Mouse (Mus musculus): ENCODE data around the gene Rbms1. TPM values are rescaled to one million over a fixed set of nuclear protein-coding genes. Genes with fewer than 3 reads are reported as not detected.

The Rbms1 gene
- polyA plus RNA-seq, 1 experiment from 2014 or later: 69.7 TPM

- Histone ChIP-seq H3K36me3 (no peaks in the 10 kb centered on the region), H3K27me3 (ENCODE audit: insufficient read depth, poor library complexity, severe bottlenecking) (no peaks in the 10 kb centered on the region), H3K27ac (no peak overlapping the region), H3K4me1 (replicated peaks) (peaks cover 24% of the 10 kb centered on the region), H3K9me3 (no peaks in the 10 kb centered on the region), H3K4me3 (no peak overlapping the region)
- WGBS: 86% methylated on average over 8 of the region's 8 CpGs
- no peak for DNase-seq (ENCODE audit: low spot score)
These were observed 51.3 kb downstream of the Rbms1 start for GRCm38 (mm10) chr2:60911716-60912115.

GRCm38 (mm10) chr2:60910820-60911219, 52.2 kb downstream of the Rbms1 start:
- WGBS: 89% methylated on average over 6 of the region's 6 CpGs
- no peaks in the 10 kb centered on the region for H3K9me3 ChIP-seq
- H3K27ac ChIP-seq: 0 out of 2 replicates have a peak overlapping the region, but pooled peaks have one; percentile 35

GRCm38 (mm10) chr2:60908551-60908950, 54.4 kb downstream of the Rbms1 start:
- WGBS: 88% methylated on average over 4 of the region's 4 CpGs
- Histone ChIP-seq H3K27ac (no peak overlapping the region), H3K36me3 (no peaks in the 10 kb centered on the region), H3K9me3 (no peaks in the 10 kb centered on the region), H3K27me3 (ENCODE audit: insufficient read depth, poor library complexity, severe bottlenecking) (no peaks in the 10 kb centered on the region), H3K4me1 (replicated peaks) (peaks cover 20% of the 10 kb centered on the region), H3K4me3 (no peak overlapping the region)
- DNase-seq (ENCODE audit: low spot score): no peak

More at GRCm38 (mm10) chr2:60910820-60911219, 52.2 kb downstream of the Rbms1 start:
- Histone ChIP-seq H3K36me3 (no peaks in the 10 kb centered on the region), H3K4me3 (no peak overlapping the region), H3K4me1 (replicated peaks) (peaks cover 24% of the 10 kb centered on the region), H3K27me3 (ENCODE audit: insufficient read depth, poor library complexity, severe bottlenecking) (no peaks in the 10 kb centered on the region)
- no peak for DNase-seq (ENCODE audit: low spot score)

- Histone ChIP-seq H3K27ac (no peak overlapping the region), H3K36me3 (no peaks in the 10 kb centered on the region), H3K4me1 (replicated peaks) (peaks cover 16% of the 10 kb centered on the region), H3K27me3 (ENCODE audit: insufficient read depth, poor library complexity, severe bottlenecking) (no peaks in the 10 kb centered on the region), H3K4me3 (no peak overlapping the region), H3K9me3 (no peaks in the 10 kb centered on the region)
- no peak for DNase-seq (ENCODE audit: low spot score)
- WGBS: 93% methylated on average over 12 of the region's 12 CpGs
These were observed 54.9 kb downstream of the Rbms1 start for GRCm38 (mm10) chr2:60908116-60908515.

GRCm38 (mm10) chr2:60905283-60905682, 57.7 kb downstream of the Rbms1 start:
- 36% methylated on average over 3 of the region's 3 CpGs for WGBS
- H3K4me1 ChIP-seq (replicated peaks): no peaks in the 10 kb centered on the region
- no peaks in the 10 kb centered on the region for H3K9me3 ChIP-seq
- no peaks in the 10 kb centered on the region for H3K36me3 ChIP-seq
- H3K4me3 ChIP-seq: no peak overlapping the region
- DNase-seq (ENCODE audit: low spot score): no peak
- H3K27me3 ChIP-seq (ENCODE audit: insufficient read depth, poor library complexity, severe bottlenecking): no peaks in the 10 kb centered on the region
- H3K27ac ChIP-seq: no peak overlapping the region

- DNase-seq (ENCODE audit: low spot score): no peak
- 80% methylated on average over 5 of the region's 5 CpGs for WGBS
- H3K9me3 ChIP-seq: no peaks in the 10 kb centered on the region
These were observed 58.9 kb downstream of the Rbms1 start for GRCm38 (mm10) chr2:60904141-60904540.

GRCm38 (mm10) chr2:60903535-60903934, 59.5 kb downstream of the Rbms1 start:
- Histone ChIP-seq H3K4me3 (no peak overlapping the region), H3K4me1 (replicated peaks) (no peaks in the 10 kb centered on the region), H3K9me3 (no peaks in the 10 kb centered on the region), H3K27me3 (ENCODE audit: insufficient read depth, poor library complexity, severe bottlenecking) (no peaks in the 10 kb centered on the region), H3K36me3 (no peaks in the 10 kb centered on the region), H3K27ac (no peak overlapping the region)
- DNase-seq (ENCODE audit: low spot score): no peak
- WGBS: 79% methylated on average over 7 of the region's 7 CpGs

More at GRCm38 (mm10) chr2:60904141-60904540, 58.9 kb downstream of the Rbms1 start:
- Histone ChIP-seq H3K27ac (no peak overlapping the region), H3K4me3 (no peak overlapping the region), H3K27me3 (ENCODE audit: insufficient read depth, poor library complexity, severe bottlenecking) (no peaks in the 10 kb centered on the region), H3K36me3 (no peaks in the 10 kb centered on the region), H3K4me1 (replicated peaks) (no peaks in the 10 kb centered on the region)

- Histone ChIP-seq H3K9me3 (no peaks in the 10 kb centered on the region), H3K4me3 (no peak overlapping the region), H3K27me3 (ENCODE audit: insufficient read depth, poor library complexity, severe bottlenecking) (no peaks in the 10 kb centered on the region), H3K27ac (no peak overlapping the region), H3K4me1 (replicated peaks) (no peaks in the 10 kb centered on the region), H3K36me3 (no peaks in the 10 kb centered on the region)
- DNase-seq (ENCODE audit: low spot score): no peak
- 71% methylated on average over 6 of the region's 6 CpGs for WGBS
These were observed 60.4 kb downstream of the Rbms1 start for GRCm38 (mm10) chr2:60902446-60903137.

- 84% methylated on average over 15 of the region's 15 CpGs for WGBS
- Histone ChIP-seq H3K4me3 (no peak overlapping the region), H3K9me3 (no peaks in the 10 kb centered on the region), H3K27ac (0 out of 2 replicates have a peak overlapping the region, but pooled peaks have one; percentile 5), H3K27me3 (ENCODE audit: insufficient read depth, poor library complexity, severe bottlenecking) (no peaks in the 10 kb centered on the region), H3K4me1 (replicated peaks) (no peaks in the 10 kb centered on the region), H3K36me3 (no peaks in the 10 kb centered on the region)
- DNase-seq (ENCODE audit: low spot score): no peak
These were observed 61.5 kb downstream of the Rbms1 start for GRCm38 (mm10) chr2:60901511-60901951.

- no peaks in the 10 kb centered on the region for H3K36me3 ChIP-seq
- no peaks in the 10 kb centered on the region for H3K4me1 ChIP-seq (replicated peaks)
- H3K4me3 ChIP-seq: no peak overlapping the region
- H3K27ac ChIP-seq: no peak overlapping the region
- H3K9me3 ChIP-seq: no peaks in the 10 kb centered on the region
- no peak for DNase-seq (ENCODE audit: low spot score)
- WGBS: 90% methylated on average over 6 of the region's 6 CpGs
- no peaks in the 10 kb centered on the region for H3K27me3 ChIP-seq (ENCODE audit: insufficient read depth, poor library complexity, severe bottlenecking)
These were observed 62.0 kb downstream of the Rbms1 start for GRCm38 (mm10) chr2:60901013-60901412.

GRCm38 (mm10) chr2:60893042-60893441, 70.0 kb downstream of the Rbms1 start:
- Histone ChIP-seq H3K27me3 (ENCODE audit: insufficient read depth, poor library complexity, severe bottlenecking) (no peaks in the 10 kb centered on the region), H3K4me3 (no peak overlapping the region), H3K27ac (no peak overlapping the region), H3K4me1 (replicated peaks) (0 out of 2 replicates have a peak, but pooled peaks cover 5% of the 10 kb centered on the region), H3K9me3 (no peaks in the 10 kb centered on the region), H3K36me3 (no peaks in the 10 kb centered on the region)
- WGBS: 82% methylated on average over 1 of the region's 1 CpGs
- DNase-seq (ENCODE audit: low spot score): no peak

GRCm38 (mm10) chr2:60883931-60884330, 79.1 kb downstream of the Rbms1 start:
- DNase-seq (ENCODE audit: low spot score): peak; percentile 58
- Histone ChIP-seq H3K9me3 (no peaks in the 10 kb centered on the region), H3K27me3 (ENCODE audit: insufficient read depth, poor library complexity, severe bottlenecking) (peaks cover 10% of the 10 kb centered on the region; the same call in 1 of the 2 replicates), H3K36me3 (no peaks in the 10 kb centered on the region), H3K4me3 (no peak overlapping the region), H3K27ac (peak overlapping the region; percentile 77), H3K4me1 (replicated peaks) (peaks cover 50% of the 10 kb centered on the region)
- 18% methylated on average over 4 of the region's 4 CpGs for WGBS

GRCm38 (mm10) chr2:60883043-60883365, 80.0 kb downstream of the Rbms1 start:
- DNase-seq (ENCODE audit: low spot score): no peak
- H3K27me3 ChIP-seq (ENCODE audit: insufficient read depth, poor library complexity, severe bottlenecking): peaks cover 19% of the 10 kb centered on the region

More at GRCm38 (mm10) chr2:60883043-60883365, 80.0 kb downstream of the Rbms1 start:
- Histone ChIP-seq H3K27ac (no peak overlapping the region), H3K36me3 (no peaks in the 10 kb centered on the region), H3K4me3 (no peak overlapping the region), H3K9me3 (no peaks in the 10 kb centered on the region), H3K4me1 (replicated peaks) (peaks cover 57% of the 10 kb centered on the region)
- WGBS: 69% methylated on average over 3 of the region's 3 CpGs

Data from hindbrain, embryonic 10.5 days (tissue).